Mouse (Mus musculus) embryo, embryonic 11.5 days (tissue): ENCODE measurements around the gene Gm10295.
A peak's percentile ranks its signal among the peaks of the same experiment; 100 is the strongest.

Source experiments
- DNase-seq: peaks from one replicate; pipeline ENCODE4 v3.0.0-alpha.2; 2012; ENCODE audit warnings: low read depth, low spot score

Gene Gm10295

GRCm38 (mm10) chr7:71355596-71355995 is 4.3 kb upstream of the Gm10295 start:
- no peak for DNase-seq

- DNase-seq = no peak
Observed at GRCm38 (mm10) chr7:71348922-71349321, 2.4 kb downstream of the Gm10295 start.

GRCm38 (mm10) chr7:71324919-71325583 is 26.2 kb downstream of the Gm10295 start:
- no peak for DNase-seq

DNA sequence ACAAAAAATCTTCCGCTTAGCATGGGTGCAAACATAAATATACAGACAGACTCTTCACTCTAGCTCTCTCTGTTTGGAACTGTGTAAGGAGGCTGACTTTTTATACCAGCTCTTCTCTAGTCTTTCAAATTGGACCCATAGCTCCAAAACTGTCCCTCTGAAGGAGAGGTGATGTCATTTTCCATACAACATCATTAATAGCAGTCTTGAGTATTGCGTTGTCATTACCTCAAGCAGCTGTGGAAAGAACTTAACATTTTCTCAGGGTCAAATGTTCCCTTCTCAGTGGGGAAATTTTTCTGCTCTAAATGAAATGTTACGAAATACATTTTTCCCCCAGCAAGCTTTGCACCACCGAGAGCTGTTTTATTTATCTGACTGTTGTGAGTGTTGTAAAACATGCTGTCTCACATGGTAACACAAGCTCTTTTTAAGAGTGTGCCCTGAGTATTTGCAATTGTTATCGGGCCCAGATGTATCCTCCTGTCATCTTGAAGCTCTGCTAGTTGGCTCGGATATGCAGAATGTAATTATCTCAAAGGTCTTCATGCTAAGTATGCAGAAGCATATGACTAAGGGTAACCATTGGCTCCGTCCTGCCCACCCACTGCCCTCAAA is 38.0 kb downstream of the Gm10295 start:
- DNase-seq = no peak

- DNase-seq = no peak
Observed at GRCm38 (mm10) chr7:71312375-71312774, 38.9 kb downstream of the Gm10295 start.

GRCm38 (mm10) chr7:71311411-71311810 is 39.9 kb downstream of the Gm10295 start:
- DNase-seq = peak; percentile 11

- no peak for DNase-seq
Observed at GRCm38 (mm10) chr7:71308051-71308450, 43.2 kb downstream of the Gm10295 start.

DNA sequence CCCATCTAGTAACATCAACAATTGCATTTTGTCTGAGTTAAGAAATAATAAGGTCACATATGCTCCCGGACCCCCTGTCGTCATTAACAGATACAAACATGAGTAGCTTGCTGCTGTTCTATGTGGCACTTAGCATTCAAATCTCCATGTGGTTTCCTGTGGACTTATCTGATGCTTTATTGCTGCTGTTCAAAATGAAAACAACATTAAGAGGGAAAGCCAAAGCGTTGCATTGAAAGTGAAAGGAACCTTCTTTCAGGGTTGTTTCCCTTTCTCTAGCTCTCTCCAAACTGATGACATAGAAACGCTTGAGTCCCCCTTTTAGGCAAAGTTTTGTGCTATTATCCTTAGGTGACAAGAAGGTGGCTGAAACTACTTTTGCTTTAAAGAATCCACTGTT is 48.6 kb downstream of the Gm10295 start:
- DNase-seq = no peak
